Mouse (Mus musculus) liver, postnatal 0 days (tissue): ENCODE measurements at regions not wholly inside any gene's neighbourhood (a gene's known extent, or its start where the extent isn't known, plus 50 kb on each side); places are given as distances from the start of the nearest gene placed in this dataset.

Experiments used
- CTCF ChIP-seq: sonication (generic); IDR thresholded peaks from 2 replicates; pipeline ENCODE4 v1.5.1; 2016; ENCODE audit warnings: antibody characterized with exemption, low read depth
- EP300 ChIP-seq: IDR thresholded peaks from 2 replicates; pipeline ENCODE4 v1.6.1; 2016; ENCODE audit warnings: antibody characterized with exemption, low read depth, mild to moderate bottlenecking

- TF ChIP-seq CTCF (no peak), EP300 (no peak)
Observed at GRCm38 (mm10) chr19:19880895-19881294, 509.8 kb downstream of the Anxa1 start.
